Mouse (Mus musculus): Measurements from ENCODE around the gene Uts2. TPM values are rescaled to one million over a fixed set of nuclear protein-coding genes. Genes with fewer than 3 reads are reported as not detected.

Uts2 gene
- not detected for total RNA-seq (2022)

GRCm38 (mm10) chr4:150996797-150997196 lies at the start of gene Uts2:
TSS of gene Uts2 (plus strand) at chr4:150997097.
- DNase-seq (ENCODE audit: low spot score) = no peak

GRCm38 (mm10) chr4:150950972-150951371 lies 45.9 kb upstream of the Uts2 start:
- DNase-seq (ENCODE audit: low spot score) = no peak

DNA sequence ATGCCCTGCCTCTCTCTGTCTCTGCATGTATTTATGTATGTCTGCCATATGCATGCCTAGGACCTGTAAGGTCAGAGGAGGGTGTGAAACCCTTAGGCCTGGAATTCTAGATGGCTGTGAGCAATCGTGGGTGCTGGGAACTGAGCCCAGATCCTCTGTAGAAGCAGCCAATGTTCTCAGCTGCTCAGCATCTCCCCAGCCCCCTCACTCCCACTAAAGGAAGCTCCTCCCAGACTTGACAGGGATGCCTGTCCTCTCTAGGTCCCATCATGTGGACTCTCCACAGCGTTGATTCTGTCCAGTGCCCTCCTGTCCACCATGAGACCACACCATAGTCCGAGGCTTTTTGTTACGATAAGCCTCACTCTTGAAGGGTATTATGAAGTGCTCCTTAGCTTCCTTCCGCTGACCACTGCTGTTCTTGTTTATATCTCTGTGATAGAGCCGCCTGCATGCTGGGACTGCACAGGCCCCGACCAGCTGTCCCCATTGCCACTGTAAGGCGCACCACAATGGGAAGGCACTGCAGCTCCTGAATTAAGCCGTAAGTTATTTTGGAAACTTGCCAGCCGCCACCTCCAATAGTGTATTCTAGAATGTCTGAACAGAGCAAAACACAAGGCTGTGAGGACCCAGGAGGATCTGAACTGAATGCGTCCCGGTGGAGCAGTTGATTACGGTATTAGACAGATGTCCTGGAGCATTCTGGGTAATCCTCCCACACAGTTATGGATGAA lies 40.4 kb upstream of the Uts2 start:
- DNase-seq (ENCODE audit: low spot score) = no peak

DNA sequence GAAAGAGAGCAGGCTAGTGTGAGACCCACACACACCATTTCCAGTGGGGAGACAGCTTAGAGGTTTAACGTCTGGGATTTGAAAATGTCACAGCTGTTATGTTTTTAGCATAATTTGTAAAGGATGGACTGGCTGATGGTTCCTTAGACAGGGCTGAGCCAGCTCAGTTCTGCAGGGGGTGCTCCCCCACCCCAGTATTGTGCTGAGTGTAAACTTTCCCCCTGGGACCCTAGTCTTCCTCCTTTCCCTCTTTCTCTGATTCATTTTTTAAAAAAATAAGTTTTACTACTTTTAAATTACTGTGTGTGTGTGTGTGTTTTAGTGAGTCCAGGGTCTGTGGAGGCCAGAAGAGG lies 39.8 kb upstream of the Uts2 start:
- DNase-seq (ENCODE audit: low spot score) = no peak

DNA sequence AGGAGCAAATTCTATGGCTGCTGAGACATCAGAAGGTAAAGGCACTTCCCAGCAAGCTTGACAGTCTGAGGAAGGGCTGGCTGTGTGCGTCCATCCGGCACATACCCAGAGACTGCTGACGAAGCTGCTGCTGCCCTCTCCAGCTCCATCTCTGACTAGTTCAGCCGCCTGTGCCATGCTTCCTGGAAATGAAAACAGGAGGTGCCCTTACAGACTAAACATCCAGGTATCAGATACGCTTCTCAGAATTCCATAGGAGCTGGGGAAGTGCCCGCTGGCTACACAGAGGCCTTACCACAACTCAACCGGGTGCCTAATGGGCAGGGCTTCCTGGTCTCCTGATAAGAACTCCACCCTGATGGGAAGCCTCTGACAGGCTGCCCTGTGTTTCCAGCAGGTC lies 38.4 kb upstream of the Uts2 start:
- DNase-seq (ENCODE audit: low spot score) = no peak

- peak; percentile 31 for DNase-seq (ENCODE audit: low spot score)
Observed at GRCm38 (mm10) chr4:150962231-150962630, 34.7 kb upstream of the Uts2 start.

- no peak for DNase-seq (ENCODE audit: low spot score)
Observed at GRCm38 (mm10) chr4:150963711-150964110, 33.2 kb upstream of the Uts2 start.

- DNase-seq (ENCODE audit: low spot score) = peak; percentile 87
Observed at GRCm38 (mm10) chr4:150964635-150965554, 32.0 kb upstream of the Uts2 start.

- no peak for DNase-seq (ENCODE audit: low spot score)
Observed at GRCm38 (mm10) chr4:150965555-150965951, 31.3 kb upstream of the Uts2 start.

GRCm38 (mm10) chr4:150966556-150966955 lies 30.3 kb upstream of the Uts2 start:
- peak; percentile 26 for DNase-seq (ENCODE audit: low spot score)

- DNase-seq (ENCODE audit: low spot score) = no peak
Observed at GRCm38 (mm10) chr4:150968956-150969355, 27.9 kb upstream of the Uts2 start.

GRCm38 (mm10) chr4:150973264-150973663 lies 23.6 kb upstream of the Uts2 start:
- DNase-seq (ENCODE audit: low spot score) = no peak

- no peak for DNase-seq (ENCODE audit: low spot score)
Observed at GRCm38 (mm10) chr4:150975145-150975544, 21.8 kb upstream of the Uts2 start.

DNA sequence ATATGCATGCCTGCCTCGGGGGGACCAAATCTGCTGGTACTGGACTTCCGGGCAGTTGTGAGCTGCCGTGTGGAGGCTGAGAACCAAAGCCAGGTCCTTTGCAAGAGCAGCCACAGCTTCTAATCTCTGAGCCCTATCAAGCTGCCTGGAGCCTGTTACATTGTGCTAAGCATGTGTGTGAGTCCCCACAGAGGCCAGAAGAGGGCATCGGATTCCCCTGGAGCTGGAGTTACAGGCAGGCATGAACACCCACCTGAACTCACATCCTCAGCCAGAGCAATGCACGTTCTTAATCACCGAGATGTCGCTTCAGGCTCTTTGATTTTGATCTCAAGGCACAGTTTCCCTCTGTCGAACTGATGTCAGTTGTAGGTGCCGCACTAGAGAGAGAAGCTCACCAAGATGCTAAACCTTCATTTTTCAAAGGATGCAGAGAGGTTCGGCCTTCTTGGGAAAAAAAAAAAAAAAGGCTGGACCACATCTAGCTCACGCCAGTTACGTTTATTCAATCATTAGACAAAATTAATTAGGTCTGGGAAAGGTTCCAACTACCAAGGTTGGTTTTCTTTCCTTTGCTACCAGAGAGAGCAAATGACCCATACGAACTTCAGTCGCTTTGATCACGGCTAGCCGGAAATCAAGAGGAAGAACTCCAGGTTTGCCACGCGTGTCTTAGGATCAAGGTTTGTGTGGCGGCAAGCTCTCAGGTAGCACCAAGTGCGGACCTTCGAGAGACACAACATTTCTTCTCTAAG lies 18.6 kb upstream of the Uts2 start:
- DNase-seq (ENCODE audit: low spot score) = no peak

- DNase-seq (ENCODE audit: low spot score) = no peak
Observed at GRCm38 (mm10) chr4:150979455-150979854, 17.4 kb upstream of the Uts2 start.

- DNase-seq (ENCODE audit: low spot score) = no peak
Observed at GRCm38 (mm10) chr4:150980153-150980552, 16.7 kb upstream of the Uts2 start.

DNA sequence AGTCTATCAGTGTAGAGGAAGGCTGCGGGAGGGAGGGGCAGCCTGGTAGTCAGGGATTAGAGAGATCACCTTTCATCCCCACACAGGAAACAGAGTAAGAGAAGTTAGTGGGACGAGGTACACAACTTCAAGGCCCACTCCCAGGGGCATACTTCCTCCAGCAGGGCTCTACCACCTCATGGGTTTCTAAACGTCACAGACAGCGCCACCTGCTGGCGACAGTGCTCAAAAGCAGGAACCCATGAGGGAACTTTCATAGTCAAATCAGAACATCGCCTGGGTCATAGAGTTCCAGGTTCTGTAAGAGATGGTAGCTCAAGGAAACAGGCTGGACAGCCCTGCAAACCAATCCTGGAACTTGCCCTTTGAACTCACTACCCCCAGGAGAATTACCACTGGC lies 6.7 kb upstream of the Uts2 start:
- DNase-seq (ENCODE audit: low spot score) = no peak

- no peak for DNase-seq (ENCODE audit: low spot score)
Observed at GRCm38 (mm10) chr4:150998626-150999025, 1.7 kb downstream of the Uts2 start.

DNA sequence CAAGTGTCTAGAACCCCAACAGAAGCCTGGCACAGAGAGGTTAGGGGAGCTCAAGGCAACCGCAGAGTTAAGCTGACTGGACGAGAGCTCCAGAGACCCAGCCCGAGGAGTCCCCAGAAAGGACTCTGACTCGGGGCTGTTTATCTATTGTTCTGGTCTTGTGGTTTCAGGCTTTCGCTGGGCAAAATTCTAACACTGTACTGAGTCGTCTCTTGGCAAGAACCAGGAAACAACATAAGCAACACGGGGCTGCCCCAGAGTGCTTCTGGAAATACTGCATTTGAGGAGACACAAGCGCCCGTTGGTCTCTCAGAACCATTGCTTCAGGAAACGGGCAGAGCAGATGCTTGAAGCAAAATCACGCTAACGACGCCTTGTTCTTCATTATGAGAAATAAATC lies 4.5 kb downstream of the Uts2 start:
- no peak for DNase-seq (ENCODE audit: low spot score)

- no peak for DNase-seq (ENCODE audit: low spot score)
Observed at GRCm38 (mm10) chr4:151005656-151006318, 8.9 kb downstream of the Uts2 start.

- no peak for DNase-seq (ENCODE audit: low spot score)
Observed at GRCm38 (mm10) chr4:151006945-151007344, 10.0 kb downstream of the Uts2 start.

- DNase-seq (ENCODE audit: low spot score) = no peak
Observed at GRCm38 (mm10) chr4:151010316-151010715, 13.4 kb downstream of the Uts2 start.

All from heart, adult 8-10 months (tissue).